Mouse (Mus musculus) embryonic facial prominence, embryonic 12.5 days (tissue): ENCODE measurements around the gene Calcoco1. TPM values are rescaled to one million over a fixed set of nuclear protein-coding genes. Genes with fewer than 3 reads are reported as not detected.
A peak's percentile ranks its signal among the peaks of the same experiment; 100 is the strongest.

Experiments
- ATAC-seq: fragments of 200-750 bp; cut with Nextera tagmentation; 2 replicates; pipeline ENCODE4 v1.8.0; 2017; ENCODE audit not compliant: insufficient number of reproducible peaks, insufficient read depth, low FRiP score, low TSS enrichment
- H3K27ac ChIP-seq: fragments of 300-500 bp; sonication (generic); 2 replicates; pipeline ENCODE4 v1.5.1; 2016; ENCODE audit warnings: mild to moderate bottlenecking
- H3K27me3 ChIP-seq: fragments of 300-500 bp; sonication (generic); 2 replicates; pipeline ENCODE4 v1.6.1; 2016; ENCODE audit warnings: mild to moderate bottlenecking, moderate library complexity
- H3K36me3 ChIP-seq: fragments of 300-500 bp; sonication (generic); 2 replicates; pipeline ENCODE4 v1.6.1; 2016; ENCODE audit warnings: mild to moderate bottlenecking
- H3K4me1 ChIP-seq: fragments of 300-500 bp; sonication (generic); 2 replicates; pipeline ENCODE4 v1.6.1; 2016
- H3K4me2 ChIP-seq: fragments of 300-500 bp; sonication (generic); replicated peaks from 2 replicates; pipeline ENCODE4 v1.6.1; 2016; ENCODE audit warnings: mild to moderate bottlenecking, moderate library complexity
- H3K4me3 ChIP-seq: fragments of 300-500 bp; sonication (generic); 2 replicates; pipeline ENCODE4 v1.5.1; 2016; ENCODE audit warnings: mild to moderate bottlenecking
- H3K9ac ChIP-seq: fragments of 300-500 bp; sonication (generic); 2 replicates; pipeline ENCODE4 v1.6.1; 2016; ENCODE audit warnings: mild to moderate bottlenecking, moderate library complexity
- H3K9me3 ChIP-seq: fragments of 300-500 bp; sonication (generic); 2 replicates; pipeline ENCODE4 v1.6.1; 2016; ENCODE audit warnings: mild to moderate bottlenecking, moderate library complexity
- WGBS: fragments of 180-500 bp; shearing (Covaris S2); methylation state at CpG from one replicate; pipeline ENCODE4 v1.1.7; 2016; 5-methylcytosine and 5-hydroxymethylcytosine counted together
- polyA plus RNA-seq: library from polyadenylated mRNA; unstranded; fragments of >200 nt; fragmentation: Nextera tagmentation; extraction: Ambion mirVana; gene quantifications from 2 replicates; pipeline ENCODE4 v1.2.1, GENCODE M21; 2016

Gene Calcoco1
- polyA plus RNA-seq, 1 experiment from 2014 or later: 50.2 TPM

DNA sequence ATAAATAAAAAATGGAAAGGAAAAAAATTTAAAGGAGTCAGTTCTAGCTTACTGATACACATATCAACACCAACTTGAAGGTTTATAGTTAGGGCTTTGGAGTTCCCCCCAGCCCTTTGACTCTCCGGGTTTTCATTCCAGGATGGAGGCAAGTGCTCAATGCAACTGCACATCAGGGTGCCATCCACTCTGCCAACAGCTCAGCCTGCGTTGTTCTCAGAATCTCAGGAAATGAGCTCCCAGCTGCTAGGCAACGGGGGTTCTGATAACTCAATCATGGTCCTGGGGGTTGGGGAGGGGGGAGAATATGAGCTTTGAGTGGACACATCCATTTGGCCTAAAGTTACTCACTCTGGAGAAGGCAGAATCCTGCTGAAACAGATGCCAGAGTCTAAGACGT is 36.2 kb downstream of the Calcoco1 start:
- Histone ChIP-seq H3K4me1 (no peaks in the 10 kb centered on the region), H3K4me2 (no peak overlapping the region), H3K27me3 (peaks cover 31% of the 10 kb centered on the region), H3K9ac (no peak overlapping the region), H3K36me3 (no peaks in the 10 kb centered on the region), H3K27ac (no peak overlapping the region), H3K4me3 (no peak overlapping the region), H3K9me3 (no peaks in the 10 kb centered on the region)
- 17% methylated on average over 4 of the region's 4 CpGs for WGBS
- ATAC-seq: no peak

DNA sequence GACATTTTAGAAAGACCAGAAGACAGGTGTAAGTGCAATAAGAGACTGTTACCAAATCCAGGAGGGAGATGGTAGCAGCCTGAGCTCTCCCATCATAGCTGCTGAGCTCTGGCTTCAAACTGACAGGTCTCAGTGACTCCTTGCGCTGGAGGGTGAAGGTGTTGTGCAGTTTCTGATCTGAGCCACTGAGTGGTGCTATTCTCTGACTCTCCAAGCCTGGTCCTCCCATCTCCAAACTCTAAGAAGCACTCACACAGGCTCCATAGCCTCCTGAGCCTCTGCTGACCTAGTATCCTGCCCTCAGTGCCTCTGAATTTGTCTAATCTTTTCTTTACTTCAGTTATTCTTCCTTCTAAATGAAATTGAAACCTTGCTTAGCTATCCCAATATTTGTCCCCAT is 38.3 kb downstream of the Calcoco1 start:
- Histone ChIP-seq H3K9ac (no peak overlapping the region), H3K4me2 (no peak overlapping the region), H3K4me1 (no peaks in the 10 kb centered on the region), H3K9me3 (no peaks in the 10 kb centered on the region), H3K4me3 (no peak overlapping the region), H3K27ac (no peak overlapping the region), H3K36me3 (no peaks in the 10 kb centered on the region), H3K27me3 (peaks cover 21% of the 10 kb centered on the region)
- WGBS: 14% methylated on average over 1 of the region's 1 CpGs
- no peak for ATAC-seq

DNA sequence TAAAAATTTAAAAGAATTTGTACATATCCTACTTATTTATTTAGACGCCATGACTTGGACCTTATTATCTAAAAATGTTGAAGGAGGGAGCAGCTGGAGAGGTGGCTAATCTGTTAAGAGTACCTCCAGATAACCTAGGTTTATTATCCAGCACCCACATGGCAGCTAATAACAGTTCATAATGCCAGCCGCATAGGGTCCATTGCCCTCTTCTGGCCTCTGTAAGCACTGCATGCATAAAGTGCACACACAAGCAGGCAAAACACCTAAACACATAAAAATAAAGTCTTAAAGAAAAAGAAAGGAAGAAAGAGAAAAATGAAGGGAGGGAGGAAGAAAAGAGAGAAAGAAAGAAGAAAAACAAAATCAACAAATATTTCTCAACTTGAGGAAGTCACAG is 45.6 kb downstream of the Calcoco1 start:
- Histone ChIP-seq H3K27ac (no peak overlapping the region), H3K36me3 (no peaks in the 10 kb centered on the region), H3K27me3 (no peaks in the 10 kb centered on the region), H3K9me3 (no peaks in the 10 kb centered on the region), H3K4me3 (no peak overlapping the region), H3K4me1 (peaks cover 15% of the 10 kb centered on the region; the same call in 1 of the 2 replicates), H3K9ac (no peak overlapping the region), H3K4me2 (no peak overlapping the region)
- ATAC-seq: no peak
- 92% methylated on average over 2 of the region's 2 CpGs for whole genome bisulfite sequencing

DNA sequence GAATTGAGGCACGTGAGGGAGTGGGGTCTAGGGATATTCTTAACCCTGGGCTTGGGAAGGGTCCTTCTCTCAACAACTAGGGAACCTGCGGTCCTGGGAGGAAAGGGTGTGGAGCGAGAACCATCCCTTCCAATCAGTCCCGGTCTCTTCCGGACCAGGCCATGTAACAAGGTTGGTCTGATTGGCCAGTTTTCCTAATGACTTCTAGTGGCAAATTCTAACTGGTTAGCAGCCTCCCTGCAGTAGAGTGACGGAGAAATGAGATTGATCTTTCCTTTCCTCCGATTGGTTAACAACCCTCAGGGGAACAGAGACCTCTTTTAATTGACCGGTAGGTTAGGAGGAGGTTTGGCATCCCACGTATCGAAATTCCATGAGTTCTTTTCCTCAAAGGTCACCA is 48.4 kb downstream of the Calcoco1 start:
- Histone ChIP-seq H3K9ac (no peak overlapping the region), H3K36me3 (no peaks in the 10 kb centered on the region), H3K9me3 (no peaks in the 10 kb centered on the region), H3K27me3 (no peaks in the 10 kb centered on the region), H3K4me3 (peak overlapping the region; percentile 15; the same call in 1 of the 2 replicates), H3K27ac (peak overlapping the region; percentile 100), H3K4me1 (peaks cover 22% of the 10 kb centered on the region), H3K4me2 (peak overlapping the region; percentile 65)
- WGBS: 4% methylated on average over 10 of the region's 10 CpGs
- peak; percentile 8; the same call in 1 of the 2 replicates for ATAC-seq

DNA sequence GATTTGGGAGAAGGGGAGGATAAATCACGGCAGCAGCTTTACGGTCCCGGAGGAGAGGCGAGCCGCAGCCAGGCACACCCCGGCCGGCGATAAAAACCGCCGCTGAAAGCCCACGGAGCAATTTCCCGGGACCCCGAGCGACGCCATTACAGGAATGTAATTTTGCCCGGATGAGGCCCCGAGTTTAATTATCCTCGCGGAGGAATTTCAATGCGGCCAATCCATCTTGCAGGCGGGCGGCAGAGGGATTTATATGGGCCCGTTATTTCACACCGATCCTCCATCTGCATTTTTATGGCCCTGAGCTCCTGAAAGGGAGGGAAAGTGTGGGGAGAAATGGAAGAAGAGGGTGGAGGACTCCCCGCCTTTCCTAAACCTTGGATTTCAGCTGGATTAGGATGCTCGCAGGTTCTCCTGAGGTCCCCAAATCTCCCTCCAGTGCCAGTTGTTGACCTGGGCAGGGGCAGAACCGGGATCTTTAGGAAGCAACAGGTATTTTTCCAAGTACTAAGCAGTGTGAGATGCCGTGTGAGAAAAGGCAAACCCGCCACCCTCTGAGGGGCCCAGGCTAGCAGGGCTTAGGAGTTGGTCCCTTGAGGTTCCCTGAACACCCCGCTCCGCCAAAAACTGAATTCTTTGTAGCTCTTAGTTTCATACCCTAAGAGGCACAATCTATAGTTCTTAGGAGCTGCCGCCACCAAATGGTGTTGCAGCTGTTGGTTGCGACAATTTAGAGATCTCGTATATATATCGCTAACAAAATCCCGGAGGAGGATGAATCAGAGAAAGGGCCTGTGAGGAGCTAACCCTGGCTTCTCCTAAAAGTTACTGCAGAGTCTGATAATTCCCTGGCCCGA is 49.5 kb downstream of the Calcoco1 start, which contains the start of gene Atp5g2:
Atp5g2 (minus strand) TSS at position 138 of the 857 bp plus-strand sequence.
- Histone ChIP-seq H3K9ac (peak within 1 kb of the TSS; percentile 79), H3K27me3 (no peaks in the 10 kb centered on the region), H3K9me3 (no peaks in the 10 kb centered on the region), H3K36me3 (peaks cover 5% of the 10 kb centered on the region), H3K27ac (peak within 1 kb of the TSS; percentile 100), H3K4me3 (peak within 1 kb of the TSS; percentile 46), H3K4me2 (peak within 1 kb of the TSS; percentile 65), H3K4me1 (peaks cover 22% of the 10 kb centered on the region)
- ATAC-seq: no peak
- WGBS: 2% methylated on average over 37 of the region's 37 CpGs

DNA sequence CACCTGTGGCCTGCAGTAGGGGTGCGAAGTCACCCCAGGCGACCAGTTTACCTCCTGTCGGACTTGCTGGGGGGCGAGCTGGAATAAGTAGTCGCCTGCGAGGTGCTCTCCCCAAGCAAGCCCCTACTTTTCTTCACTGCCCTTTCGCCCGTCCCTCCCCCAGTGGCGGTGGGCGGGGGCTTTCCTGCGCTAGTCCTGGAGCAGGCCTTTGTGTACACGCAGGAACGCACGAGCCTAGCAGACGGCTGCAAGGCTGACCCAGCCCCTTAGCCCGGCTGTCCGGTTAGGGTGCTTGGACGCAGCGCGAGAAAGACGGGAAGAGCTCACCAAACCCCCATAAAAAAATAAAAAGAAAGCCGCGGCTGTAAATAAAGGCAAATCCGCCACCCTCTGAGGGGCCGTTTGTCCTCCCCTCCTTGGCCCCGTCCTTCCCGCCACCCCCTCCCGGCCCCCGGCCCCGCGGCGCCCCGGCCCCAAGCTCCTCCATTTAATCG is 50.2 kb downstream of the Calcoco1 start:
- WGBS: under 1% methylated on average over 34 of the region's 34 CpGs
- peak; percentile 53 for ATAC-seq
- Histone ChIP-seq H3K4me1 (peaks cover 22% of the 10 kb centered on the region), H3K9me3 (no peaks in the 10 kb centered on the region), H3K27ac (peak overlapping the region; percentile 100), H3K4me3 (peak overlapping the region; percentile 46), H3K27me3 (no peaks in the 10 kb centered on the region), H3K36me3 (peaks cover 11% of the 10 kb centered on the region), H3K4me2 (peak overlapping the region; percentile 65), H3K9ac (peak overlapping the region; percentile 79)

DNA sequence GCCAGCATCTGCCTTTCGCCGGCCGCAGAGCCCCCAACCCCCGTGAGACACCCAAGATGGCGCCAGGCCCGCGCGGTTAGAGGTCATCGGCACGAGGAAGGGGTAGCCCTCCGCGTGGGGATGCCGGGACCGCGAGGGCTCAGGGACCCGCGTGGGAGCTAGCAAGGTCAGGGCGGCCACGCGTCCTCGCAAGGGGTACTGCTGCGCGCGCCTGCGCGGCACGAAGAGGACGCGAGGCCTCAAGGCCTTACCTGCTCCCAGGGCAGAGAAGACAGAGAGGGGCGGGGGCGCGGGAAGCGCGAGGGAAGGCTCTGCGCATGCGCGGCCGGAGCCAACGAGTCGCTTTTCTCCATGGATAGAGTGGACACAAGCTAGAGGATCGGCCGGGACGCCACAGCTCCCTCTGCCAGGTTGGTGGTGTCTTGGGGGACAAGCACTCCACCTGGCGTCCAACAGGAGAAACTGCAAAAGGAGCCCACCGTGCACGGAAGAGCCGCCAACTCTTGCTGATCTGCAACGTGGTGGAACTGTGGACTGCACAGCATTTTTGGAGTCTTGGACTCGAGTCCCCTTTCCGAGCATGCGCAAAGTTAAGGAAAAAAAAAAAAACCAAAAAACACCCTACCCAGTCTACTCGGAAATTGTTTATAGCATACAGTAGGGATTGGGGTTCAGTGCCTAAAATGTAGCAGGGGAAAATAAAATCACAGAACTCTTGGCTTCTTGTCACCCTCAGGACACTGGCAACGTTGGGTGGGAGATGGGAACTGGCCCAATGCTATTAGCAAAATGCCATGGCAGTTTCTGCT is 51.0 kb downstream of the Calcoco1 start:
- Histone ChIP-seq H3K4me2 (peak overlapping the region; percentile 76), H3K36me3 (peaks cover 19% of the 10 kb centered on the region), H3K9ac (peak overlapping the region; percentile 81), H3K9me3 (no peaks in the 10 kb centered on the region), H3K4me1 (peaks cover 22% of the 10 kb centered on the region), H3K4me3 (peak overlapping the region; percentile 60), H3K27me3 (no peaks in the 10 kb centered on the region), H3K27ac (peak overlapping the region; percentile 100)
- WGBS: under 1% methylated on average over 53 of the region's 53 CpGs
- ATAC-seq: peak; percentile 91

DNA sequence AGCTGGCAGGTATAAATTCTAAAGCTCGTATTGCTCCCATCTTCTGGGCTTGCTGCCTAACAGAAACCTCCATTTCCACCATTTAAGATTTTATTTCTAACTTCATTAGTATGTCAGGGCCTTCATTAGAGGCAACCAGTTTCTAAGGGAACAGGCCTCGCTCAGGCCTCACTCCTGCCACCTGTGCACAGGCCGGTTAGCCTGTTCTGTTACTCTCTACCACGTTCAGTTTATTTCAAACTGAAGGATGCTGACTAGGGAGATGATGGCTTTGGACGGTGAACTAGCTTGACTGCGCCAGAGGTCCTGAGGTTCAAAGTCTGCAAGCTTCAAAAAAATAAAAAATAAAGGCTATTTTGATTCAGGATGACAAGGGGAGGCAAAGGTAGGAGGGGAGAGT is 51.7 kb downstream of the Calcoco1 start:
- no peak for ATAC-seq
- Histone ChIP-seq H3K36me3 (peaks cover 24% of the 10 kb centered on the region), H3K9me3 (no peaks in the 10 kb centered on the region), H3K4me3 (peak overlapping the region; percentile 60), H3K27ac (peak overlapping the region; percentile 100), H3K4me2 (peak overlapping the region; percentile 76), H3K4me1 (peaks cover 22% of the 10 kb centered on the region), H3K27me3 (no peaks in the 10 kb centered on the region), H3K9ac (peak overlapping the region; percentile 81)
- WGBS: 12% methylated on average over 6 of the region's 6 CpGs

DNA sequence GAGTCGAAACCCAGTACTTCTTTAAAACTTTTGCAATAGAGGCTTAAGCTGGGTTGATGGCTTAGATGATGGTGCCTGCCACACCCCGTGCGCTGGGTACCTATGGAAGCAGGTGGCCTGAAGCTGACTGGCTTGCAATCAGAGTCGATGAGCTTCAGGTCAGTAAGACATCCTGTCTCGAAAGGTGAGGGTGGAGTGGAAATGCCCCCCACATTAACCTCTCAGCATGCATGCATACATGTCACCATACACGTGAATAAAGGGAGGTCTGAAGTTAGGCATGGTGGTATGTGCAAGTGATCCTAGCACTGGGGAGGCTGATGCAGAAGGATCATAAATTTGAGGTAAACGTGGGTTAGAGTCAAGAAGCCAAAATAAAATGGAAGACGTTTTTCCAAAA is 52.4 kb downstream of the Calcoco1 start:
- no peak for ATAC-seq
- H3K4me2 ChIP-seq: peak overlapping the region; percentile 76
- H3K36me3 ChIP-seq: peaks cover 31% of the 10 kb centered on the region
- peak overlapping the region; percentile 15 for H3K9ac ChIP-seq
- H3K4me1 ChIP-seq: peaks cover 22% of the 10 kb centered on the region
- no peak overlapping the region for H3K4me3 ChIP-seq
- no peak overlapping the region for H3K27ac ChIP-seq
- H3K27me3 ChIP-seq: no peaks in the 10 kb centered on the region
- 93% methylated on average over 8 of the region's 8 CpGs for WGBS
- H3K9me3 ChIP-seq: no peaks in the 10 kb centered on the region

DNA sequence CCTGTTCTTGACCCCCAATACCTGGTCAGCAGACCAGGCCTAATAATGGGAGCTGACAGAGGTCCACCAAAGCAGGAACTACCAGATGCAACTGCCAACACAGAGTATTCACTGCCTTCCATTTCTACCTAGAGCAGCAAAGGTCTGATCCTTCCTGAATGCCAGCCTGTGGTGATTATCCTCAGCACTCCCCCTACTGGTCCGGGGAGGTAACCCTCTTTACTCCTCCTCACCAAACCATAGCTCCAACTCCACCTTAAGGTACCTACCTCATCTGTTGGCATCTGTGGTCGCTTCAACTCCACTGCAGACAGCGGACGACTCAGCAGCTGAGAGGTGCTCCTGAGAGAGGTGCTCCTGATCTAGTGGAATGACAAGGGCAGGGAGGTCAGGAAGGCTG is 56.5 kb downstream of the Calcoco1 start:
- 60% methylated on average over 4 of the region's 4 CpGs for WGBS
- H3K4me1 ChIP-seq: peaks cover 7% of the 10 kb centered on the region

DNA sequence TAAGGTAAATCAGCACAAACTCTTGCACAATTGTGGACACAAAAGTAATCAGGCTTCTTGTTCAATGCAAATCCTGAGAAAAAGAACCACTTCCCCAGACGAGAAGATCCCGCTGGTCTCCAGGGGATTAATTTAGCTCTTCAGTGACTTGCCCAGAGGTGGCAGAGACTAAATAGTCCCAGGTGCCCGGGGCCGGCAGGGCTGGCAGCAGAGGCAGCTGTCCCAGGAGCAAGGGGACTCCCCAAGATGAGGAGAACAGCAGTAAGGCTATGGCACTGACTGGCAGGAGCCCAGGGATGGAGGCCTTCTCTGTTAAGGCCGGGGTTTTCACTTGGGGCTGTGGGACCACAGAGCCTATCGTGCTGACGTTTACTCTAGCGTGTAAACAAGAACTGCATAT is 58.2 kb downstream of the Calcoco1 start:
- Histone ChIP-seq H3K4me1 (no peaks in the 10 kb centered on the region), H3K27me3 (no peaks in the 10 kb centered on the region), H3K4me3 (no peak overlapping the region), H3K36me3 (peaks cover 68% of the 10 kb centered on the region), H3K4me2 (no peak overlapping the region), H3K27ac (no peak overlapping the region), H3K9me3 (no peaks in the 10 kb centered on the region), H3K9ac (peak overlapping the region; percentile 38; the same call in 1 of the 2 replicates)
- WGBS: 84% methylated on average over 8 of the region's 8 CpGs
- no peak for ATAC-seq

More for the DNA sequence above, 56.5 kb downstream of the Calcoco1 start:
- H3K4me3 ChIP-seq: no peak overlapping the region
- no peak overlapping the region for H3K4me2 ChIP-seq
- no peaks in the 10 kb centered on the region for H3K27me3 ChIP-seq
- H3K27ac ChIP-seq: no peak overlapping the region
- H3K9ac ChIP-seq: no peak overlapping the region
- no peak for ATAC-seq
- peaks cover 62% of the 10 kb centered on the region for H3K36me3 ChIP-seq
- H3K9me3 ChIP-seq: no peaks in the 10 kb centered on the region
